Mouse (Mus musculus) embryonic facial prominence, embryonic 11.5 days (tissue): Measurements from ENCODE around the gene Olfr725. TPM values are rescaled to one million over a fixed set of nuclear protein-coding genes. Genes with fewer than 3 reads are reported as not detected.

Experiments used
- ATAC-seq: fragments of 200-750 bp; cut with Nextera tagmentation; replicated peaks from 2 replicates; pipeline ENCODE4 v1.8.0; 2017; ENCODE audit warnings: low read depth; ENCODE audit not compliant: insufficient number of reproducible peaks, low FRiP score, low TSS enrichment
- DNase-seq: peaks from one replicate; pipeline ENCODE4 v3.0.0-alpha.2; 2015; ENCODE audit warnings: low spot score
- H3K27ac ChIP-seq: fragments of 300-500 bp; sonication (generic); replicated peaks from 2 replicates; pipeline ENCODE4 v1.5.1; 2014; ENCODE audit warnings: mild to moderate bottlenecking, low read depth, low read length, control low read depth
- H3K27me3 ChIP-seq: fragments of 300-500 bp; sonication (generic); 2 replicates; pipeline ENCODE4 v1.6.1; 2014; ENCODE audit warnings: mild to moderate bottlenecking, low read length, moderate library complexity, mixed read lengths; ENCODE audit not compliant: control insufficient read depth, insufficient read depth
- H3K36me3 ChIP-seq: fragments of 300-500 bp; sonication (generic); replicated peaks from 2 replicates; pipeline ENCODE4 v1.6.1; 2014; ENCODE audit warnings: low read depth, mild to moderate bottlenecking, low read length, moderate library complexity, mixed read lengths; ENCODE audit not compliant: control insufficient read depth, insufficient read depth
- H3K4me1 ChIP-seq: fragments of 300-500 bp; sonication (generic); 2 replicates; pipeline ENCODE4 v1.6.1; 2014; ENCODE audit warnings: low read length, mixed read lengths; ENCODE audit not compliant: control insufficient read depth, insufficient read depth
- H3K4me2 ChIP-seq: fragments of 300-500 bp; sonication (generic); 2 replicates; pipeline ENCODE4 v1.6.1; 2014; ENCODE audit warnings: low read depth, mild to moderate bottlenecking, control low read depth, low read length, moderate library complexity
- H3K4me3 ChIP-seq: fragments of 300-500 bp; sonication (generic); 2 replicates; pipeline ENCODE4 v1.5.1; 2014; ENCODE audit warnings: low read depth, low read length, control low read depth
- H3K9ac ChIP-seq: fragments of 300-500 bp; sonication (generic); replicated peaks from 2 replicates; pipeline ENCODE4 v1.6.1; 2014; ENCODE audit warnings: mild to moderate bottlenecking, control low read depth, low read length
- H3K9me3 ChIP-seq: fragments of 300-500 bp; sonication (generic); replicated peaks from 2 replicates; pipeline ENCODE4 v1.6.1; 2016; ENCODE audit warnings: mild to moderate bottlenecking, low read length, inconsistent platforms, mixed read lengths; ENCODE audit not compliant: control insufficient read depth
- WGBS: fragments of 180-500 bp; shearing (Covaris S2); extraction: QIAGEN DNeasy Blood & Tissue Kit; methylation state at CpG from one replicate; pipeline ENCODE4 v1.1.7; 2014; 5-methylcytosine and 5-hydroxymethylcytosine counted together
- polyA plus RNA-seq: library from polyadenylated mRNA; unstranded; fragments of >200 nt; fragmentation: Nextera tagmentation; extraction: Ambion mirVana; gene quantifications from 2 replicates; pipeline ENCODE4 v1.2.1, GENCODE M21; 2014

Olfr725 gene
- polyA plus RNA-seq = not detected in 2 replicates

DNA sequence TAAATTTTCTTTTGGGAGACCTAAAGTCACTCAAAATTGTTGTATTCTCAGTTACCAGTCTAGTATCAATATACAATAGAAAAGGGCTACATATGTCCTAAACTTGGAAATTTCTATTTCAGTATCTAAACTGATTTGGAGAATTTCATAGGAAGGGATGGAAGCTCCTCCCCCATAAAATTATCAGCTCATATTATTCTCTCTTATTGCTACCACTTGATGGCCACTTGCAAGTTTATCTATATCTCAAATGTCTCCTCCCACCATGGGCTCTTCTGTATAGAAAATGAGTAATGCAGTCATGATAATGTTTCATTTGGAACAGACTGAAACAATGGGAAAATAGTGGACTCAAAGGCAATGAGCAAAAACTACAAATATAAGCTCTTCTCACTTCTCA lies at the start of gene Olfr725:
Gene Olfr725 (minus strand): TSS at position 101 of the 400 bp plus-strand sequence.
- DNase-seq (no peak), ATAC-seq (no peak)
- Histone ChIP-seq H3K9ac (no peak within 1 kb of the TSS), H3K4me2 (no peak within 1 kb of the TSS), H3K4me3 (no peak within 1 kb of the TSS), H3K9me3 (no peaks in the 10 kb centered on the region), H3K36me3 (no peaks in the 10 kb centered on the region), H3K4me1 (no peaks in the 10 kb centered on the region), H3K27me3 (no peaks in the 10 kb centered on the region), H3K27ac (no peak within 1 kb of the TSS)

DNA sequence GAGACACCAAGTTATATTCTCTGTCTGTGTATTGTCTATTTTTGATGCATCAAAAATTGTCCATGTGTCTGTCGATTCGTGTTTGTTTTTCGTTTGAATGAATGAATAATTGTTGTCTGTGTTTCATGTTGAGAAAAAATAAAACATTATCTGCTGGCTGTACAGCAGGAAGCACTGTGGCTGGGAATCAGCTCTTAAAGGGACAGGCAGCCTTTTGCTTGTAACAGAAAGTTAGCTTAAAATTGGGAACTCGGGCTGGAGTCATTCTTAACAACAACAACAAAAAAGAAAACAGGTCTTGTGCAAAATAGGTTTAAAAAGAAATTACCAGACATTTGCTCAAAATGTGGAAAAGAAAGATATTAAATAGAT lies 22.5 kb upstream of the Olfr725 start:
- Histone ChIP-seq H3K4me1 (no peaks in the 10 kb centered on the region), H3K36me3 (no peaks in the 10 kb centered on the region), H3K4me2 (peak overlapping the region; percentile 56), H3K9me3 (no peaks in the 10 kb centered on the region), H3K27me3 (no peaks in the 10 kb centered on the region), H3K9ac (peak overlapping the region; percentile 80), H3K27ac (peak overlapping the region; percentile 87; the same call in 1 of the 2 replicates), H3K4me3 (peak overlapping the region; percentile 49)
- ATAC-seq = no peak; the same call in 1 of the 2 replicates
- 4% methylated on average over 4 of the region's 4 CpGs for WGBS
- no peak for DNase-seq

DNA sequence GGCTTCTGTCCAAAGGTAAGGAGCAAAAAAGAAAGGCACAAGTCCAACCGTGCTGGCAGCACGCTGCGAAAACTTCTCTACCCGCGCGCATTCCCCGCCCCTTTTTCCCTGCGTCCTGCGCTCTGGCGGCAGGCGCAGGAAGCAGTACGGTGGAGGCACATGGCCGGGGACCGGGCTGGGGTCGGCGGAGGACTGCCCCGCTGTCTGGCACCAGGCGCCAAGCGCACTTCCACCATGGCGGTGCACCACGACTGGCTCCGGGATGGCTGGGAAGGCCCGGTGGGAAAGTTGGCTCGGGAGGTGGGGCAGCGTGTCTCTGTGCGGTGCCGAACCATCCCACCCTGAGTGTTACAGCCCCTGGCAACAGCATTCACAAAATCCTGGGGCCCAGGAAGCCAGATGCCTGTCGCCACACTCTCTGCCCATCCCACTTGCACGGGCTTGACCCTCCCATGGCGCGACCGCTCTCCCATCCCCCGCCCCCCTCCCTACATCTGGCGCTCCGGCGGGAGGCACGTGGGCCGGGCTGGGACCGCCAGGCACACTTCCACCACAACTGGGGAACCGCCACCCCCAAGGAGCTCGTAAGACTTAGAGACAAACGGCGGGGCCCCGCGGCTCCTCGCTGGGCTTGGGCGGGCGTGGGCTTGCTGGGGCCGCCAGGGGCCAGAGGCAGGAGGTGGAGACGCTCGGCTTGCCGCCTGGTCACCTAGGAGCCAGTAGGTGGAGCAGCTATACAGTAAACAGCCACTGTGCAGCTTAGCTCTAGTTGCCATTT lies 22.0 kb upstream of the Olfr725 start:
- Histone ChIP-seq H3K4me1 (no peaks in the 10 kb centered on the region), H3K4me3 (peak overlapping the region; percentile 49), H3K9ac (peak overlapping the region; percentile 80), H3K27ac (peak overlapping the region; percentile 87), H3K4me2 (peak overlapping the region; percentile 56), H3K36me3 (no peaks in the 10 kb centered on the region), H3K27me3 (no peaks in the 10 kb centered on the region), H3K9me3 (no peaks in the 10 kb centered on the region)
- ATAC-seq (peak; percentile 97), DNase-seq (peak; percentile 84)
- WGBS = 1% methylated on average over 52 of the region's 52 CpGs

DNA sequence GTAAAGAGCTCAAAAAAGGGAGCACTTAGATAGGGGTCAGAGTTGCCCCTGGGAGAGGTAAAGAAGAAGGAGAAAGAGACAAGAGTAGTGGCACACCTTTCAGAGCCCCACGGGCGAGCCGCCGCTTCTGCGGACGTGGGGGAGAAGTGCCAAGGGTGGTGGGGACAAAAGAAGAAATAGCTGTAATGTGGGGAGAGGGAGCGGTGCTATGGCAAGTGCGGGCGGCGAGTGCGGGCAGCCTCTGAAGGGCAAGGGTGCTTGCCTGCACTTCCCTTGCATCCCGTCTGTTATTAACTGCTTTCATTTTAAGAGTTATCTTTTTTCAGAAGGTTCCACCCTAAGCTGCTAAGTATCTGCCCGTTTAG lies 21.4 kb upstream of the Olfr725 start:
- H3K27me3 ChIP-seq = no peaks in the 10 kb centered on the region
- ATAC-seq = peak; percentile 40; the same call in 1 of the 2 replicates
- H3K9me3 ChIP-seq = no peaks in the 10 kb centered on the region
- DNase-seq = no peak
- peak overlapping the region; percentile 49 for H3K4me3 ChIP-seq
- H3K9ac ChIP-seq = peak overlapping the region; percentile 80
- no peaks in the 10 kb centered on the region for H3K4me1 ChIP-seq
- 0% methylated on average over 13 of the region's 13 CpGs for WGBS
- H3K4me2 ChIP-seq = peak overlapping the region; percentile 56
- H3K27ac ChIP-seq = peak overlapping the region; percentile 87
- no peaks in the 10 kb centered on the region for H3K36me3 ChIP-seq

DNA sequence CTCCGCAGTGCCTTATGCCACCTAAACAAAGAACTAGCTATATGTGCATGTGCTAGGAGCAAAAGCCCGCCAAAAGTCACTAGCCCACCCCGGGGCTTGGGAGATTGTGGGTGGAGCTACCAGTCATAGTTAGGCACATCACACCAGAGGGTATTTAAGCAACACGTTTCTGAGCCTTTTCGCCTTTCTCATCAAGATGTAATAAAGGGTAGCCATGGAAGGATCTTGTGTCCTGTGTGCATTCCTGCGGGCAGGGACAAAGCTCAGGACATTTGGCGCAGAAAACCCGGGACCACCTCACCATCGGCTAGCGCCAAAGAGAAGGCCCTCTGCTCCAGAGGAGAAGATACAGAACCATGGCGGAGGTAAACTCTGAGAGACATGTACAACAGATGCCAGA lies 21.0 kb upstream of the Olfr725 start:
- DNase-seq = peak; percentile 58
- WGBS = 17% methylated on average over 11 of the region's 11 CpGs
- peak overlapping the region; percentile 56 for H3K4me2 ChIP-seq
- no peaks in the 10 kb centered on the region for H3K9me3 ChIP-seq
- ATAC-seq = no peak
- no peaks in the 10 kb centered on the region for H3K27me3 ChIP-seq
- H3K27ac ChIP-seq = peak overlapping the region; percentile 28
- peak overlapping the region; percentile 49 for H3K4me3 ChIP-seq
- H3K36me3 ChIP-seq = no peaks in the 10 kb centered on the region
- H3K9ac ChIP-seq = peak overlapping the region; percentile 80
- no peaks in the 10 kb centered on the region for H3K4me1 ChIP-seq

DNA sequence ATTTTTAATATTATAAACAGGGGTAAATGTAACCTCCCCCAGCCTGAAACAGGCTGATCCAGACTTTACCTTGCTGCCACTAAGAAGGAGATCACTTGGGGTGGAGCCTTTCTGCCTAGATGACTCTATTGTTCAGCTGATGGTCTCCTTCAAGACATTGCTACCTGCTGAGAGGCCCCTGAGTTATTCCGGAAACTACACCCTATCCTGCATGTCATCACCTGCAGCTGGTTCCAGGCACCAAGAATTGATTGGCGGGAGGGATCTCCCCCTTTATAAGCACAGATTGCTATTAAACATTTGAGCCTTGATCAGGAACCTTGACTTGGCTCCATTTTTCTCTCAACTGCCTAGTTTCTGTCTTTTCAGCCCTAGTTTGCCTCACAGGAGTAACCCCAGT lies 8.1 kb downstream of the Olfr725 start:
- H3K4me3 ChIP-seq = no peak overlapping the region
- no peaks in the 10 kb centered on the region for H3K36me3 ChIP-seq
- no peak overlapping the region for H3K9ac ChIP-seq
- H3K27ac ChIP-seq = no peak overlapping the region
- no peaks in the 10 kb centered on the region for H3K27me3 ChIP-seq
- ATAC-seq (no peak), DNase-seq (no peak)
- H3K4me2 ChIP-seq = no peak overlapping the region
- H3K9me3 ChIP-seq = no peaks in the 10 kb centered on the region
- H3K4me1 ChIP-seq = no peaks in the 10 kb centered on the region
- WGBS = 85% methylated on average over 2 of the region's 2 CpGs

DNA sequence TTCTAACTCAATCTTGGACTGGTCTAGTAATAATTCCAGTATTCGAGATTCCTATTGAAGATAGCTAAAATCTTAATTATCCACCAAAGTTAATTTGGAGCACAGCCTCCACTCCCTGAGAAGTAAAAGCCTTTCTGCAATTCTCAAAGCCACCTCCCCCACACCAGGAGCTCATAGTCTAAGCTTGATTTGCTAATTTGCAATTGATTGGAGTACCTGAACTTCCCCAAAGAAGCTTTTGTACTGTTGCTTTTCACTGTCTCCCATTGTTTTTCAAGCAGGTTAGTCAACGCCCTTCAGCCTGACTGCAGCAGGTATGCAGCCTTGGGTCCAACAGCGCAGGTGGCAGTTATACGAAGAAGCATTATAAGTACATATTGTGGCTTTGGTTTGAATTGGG lies 8.8 kb downstream of the Olfr725 start:
- no peak overlapping the region for H3K9ac ChIP-seq
- H3K9me3 ChIP-seq = no peaks in the 10 kb centered on the region
- H3K27ac ChIP-seq = no peak overlapping the region
- no peak overlapping the region for H3K4me2 ChIP-seq
- 86% methylated on average over 4 of the region's 4 CpGs for WGBS
- H3K4me3 ChIP-seq = no peak overlapping the region
- ATAC-seq (no peak), DNase-seq (no peak)
- no peaks in the 10 kb centered on the region for H3K4me1 ChIP-seq
- no peaks in the 10 kb centered on the region for H3K27me3 ChIP-seq
- no peaks in the 10 kb centered on the region for H3K36me3 ChIP-seq

DNA sequence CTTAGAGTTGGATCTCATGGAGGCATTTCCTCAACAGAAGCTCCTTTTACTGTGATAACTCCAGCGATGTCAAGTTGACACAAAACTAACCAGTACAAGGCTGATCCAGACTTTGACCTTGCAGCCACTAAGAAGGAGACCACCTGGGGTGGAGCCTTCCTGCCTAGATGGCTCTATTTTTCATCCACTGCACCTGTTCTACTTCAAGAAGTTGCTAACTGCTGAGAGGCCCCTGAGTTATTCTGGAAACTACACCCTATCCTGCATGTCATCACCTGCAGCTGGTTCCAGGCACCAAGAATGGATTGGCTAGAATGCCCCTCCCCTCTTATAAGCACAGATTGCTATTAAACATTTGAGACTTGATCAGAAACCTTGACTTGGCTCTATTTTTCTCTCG lies 13.8 kb downstream of the Olfr725 start:
- H3K27ac ChIP-seq = no peak overlapping the region
- H3K4me2 ChIP-seq = no peak overlapping the region
- no peak for ATAC-seq
- no peaks in the 10 kb centered on the region for H3K36me3 ChIP-seq
- no peaks in the 10 kb centered on the region for H3K4me1 ChIP-seq
- no peak overlapping the region for H3K9ac ChIP-seq
- no peak overlapping the region for H3K4me3 ChIP-seq
- 69% methylated on average over 2 of the region's 2 CpGs for WGBS
- no peaks in the 10 kb centered on the region for H3K27me3 ChIP-seq
- no peaks in the 10 kb centered on the region for H3K9me3 ChIP-seq
- no peak for DNase-seq
